Mouse (Mus musculus) C2C12 (cell line): ENCODE data around the gene Srrm1. TPM values are rescaled to one million over a fixed set of nuclear protein-coding genes. Genes with fewer than 3 reads are reported as not detected.

Source experiments
- H3K27me3 ChIP-seq: one replicate; pipeline ENCODE4 v1.6.1; 2011; ENCODE audit not compliant: control insufficient read depth, insufficient read depth, insufficient read length
- H3K36me3 ChIP-seq: one replicate; pipeline ENCODE4 v1.6.1; 2011; ENCODE audit not compliant: control insufficient read depth, insufficient read depth
- H3K4me3 ChIP-seq: one replicate; pipeline ENCODE4 v1.5.1; 2011; ENCODE audit warnings: mild to moderate bottlenecking, control low read depth; ENCODE audit not compliant: poor library complexity, insufficient read depth, severe bottlenecking
- H3K79me2 ChIP-seq: one replicate; pipeline ENCODE4 v1.6.1; 2011; ENCODE audit not compliant: control insufficient read depth, insufficient read depth
- H3K79me3 ChIP-seq: one replicate; pipeline ENCODE4 v1.6.1; 2011; ENCODE audit warnings: low read depth, control low read depth
- H3ac ChIP-seq: one replicate; pipeline ENCODE3; 2011; ENCODE audit warnings: low read depth; ENCODE audit not compliant: control insufficient read depth, insufficient read length
- CEBPB ChIP-seq: IDR thresholded peaks from one replicate; pipeline ENCODE4 v1.6.1; 2011; ENCODE audit warnings: low read depth, mild to moderate bottlenecking, control low read depth, moderate library complexity
- CTCF ChIP-seq: IDR thresholded peaks from one replicate; pipeline ENCODE4 v1.5.1; 2011; ENCODE audit not compliant: control insufficient read depth, insufficient read depth, insufficient read length
- FOSL1 ChIP-seq: IDR thresholded peaks from one replicate; pipeline ENCODE4 v1.8.0; 2011; ENCODE audit warnings: mild to moderate bottlenecking, low read length; ENCODE audit not compliant: poor library complexity, insufficient read depth, severe bottlenecking
- MAX ChIP-seq: IDR thresholded peaks from one replicate; pipeline ENCODE4 v1.6.1; 2011; ENCODE audit warnings: mild to moderate bottlenecking, control low read depth
- MYOD1 ChIP-seq: IDR thresholded peaks from one replicate; pipeline ENCODE4 v1.6.1; 2011; ENCODE audit warnings: low read depth; ENCODE audit not compliant: control insufficient read depth, insufficient read length
- MYOG ChIP-seq: IDR thresholded peaks from one replicate; pipeline ENCODE4 v1.6.1; 2011; ENCODE audit not compliant: control insufficient read depth, insufficient read length; ENCODE audit errors: extremely low read depth
- USF1 ChIP-seq: IDR thresholded peaks from one replicate; pipeline ENCODE4 v1.6.1; 2011; ENCODE audit warnings: low read depth, mild to moderate bottlenecking, control low read depth, moderate library complexity
- polyA plus RNA-seq: library from polyadenylated mRNA; unstranded; fragments of >200 nt; fragmentation: generic; extraction: Trizol; gene quantifications from one replicate; pipeline ENCODE4 v1.2.1, GENCODE M21; 2012; ENCODE audit warnings: missing spikeins

Gene Srrm1
- polyA plus RNA-seq, 1 experiment: 62.6 TPM

- H3K79me3 ChIP-seq: no peaks in the 10 kb centered on the region
- H3K27me3 ChIP-seq: no peaks in the 10 kb centered on the region
- H3K79me2 ChIP-seq: no peaks in the 10 kb centered on the region
- no peak overlapping the region for H3K4me3 ChIP-seq
- peak overlapping the region; percentile 39 for H3ac ChIP-seq
- TF ChIP-seq CEBPB (no peak), USF1 (peak; percentile 69), MAX (peak; percentile 77), MYOD1 (peak; percentile 69), MYOG (no peak)
- H3K36me3 ChIP-seq: no peaks in the 10 kb centered on the region
Observed at GRCm38 (mm10) chr4:135297931-135298546, 55.1 kb downstream of the Srrm1 start.

DNA sequence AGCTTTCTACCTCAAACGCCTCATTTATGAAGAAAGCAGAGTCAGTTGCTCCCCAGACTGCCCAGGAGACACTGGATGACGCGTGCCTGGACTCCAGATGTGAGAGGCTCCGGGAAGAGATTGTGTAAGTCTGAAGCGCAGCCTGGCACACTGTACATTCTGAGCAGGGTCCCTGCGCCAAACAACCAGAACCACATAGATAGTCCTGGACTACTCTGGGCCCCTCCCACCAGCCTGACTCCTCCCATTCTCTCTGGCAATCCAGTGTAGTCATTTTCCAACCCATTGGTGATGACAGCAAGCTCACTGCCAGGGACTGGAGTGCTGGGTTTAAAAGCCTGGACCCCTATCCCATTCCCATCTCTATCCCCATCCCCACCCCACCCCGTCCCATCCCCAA is 56.0 kb downstream of the Srrm1 start:
- no peak for TF ChIP-seq CTCF
- TF ChIP-seq MYOG: no peak
- TF ChIP-seq USF1: no peak
- TF ChIP-seq MAX: no peak
- TF ChIP-seq FOSL1: no peak
- no peak for TF ChIP-seq MYOD1
- Histone ChIP-seq H3K79me3 (no peaks in the 10 kb centered on the region), H3ac (no peak overlapping the region), H3K27me3 (no peaks in the 10 kb centered on the region), H3K36me3 (no peaks in the 10 kb centered on the region), H3K79me2 (no peaks in the 10 kb centered on the region), H3K4me3 (no peak overlapping the region)

DNA sequence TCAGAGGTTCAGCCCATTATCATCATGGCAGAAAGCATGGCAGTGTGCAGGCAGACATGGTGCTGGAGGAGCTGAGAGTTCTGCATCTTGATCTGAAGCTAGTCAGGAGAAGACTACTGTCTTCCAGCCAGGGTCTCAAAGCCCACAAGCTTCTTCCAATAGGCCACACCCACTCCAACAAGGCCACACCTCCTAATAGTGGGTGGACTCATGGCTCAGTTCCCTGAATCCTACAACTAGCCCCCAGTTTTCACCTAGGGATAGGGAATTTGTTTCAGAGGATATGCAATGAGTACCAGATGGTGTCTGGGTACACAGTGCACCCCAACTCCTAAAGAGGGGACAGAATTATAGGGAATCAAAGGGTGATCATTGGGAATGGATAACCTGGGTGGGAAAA is 56.6 kb downstream of the Srrm1 start:
- Histone ChIP-seq H3K79me2 (no peaks in the 10 kb centered on the region), H3K36me3 (no peaks in the 10 kb centered on the region), H3K4me3 (no peak overlapping the region), H3K27me3 (no peaks in the 10 kb centered on the region), H3ac (no peak overlapping the region), H3K79me3 (no peaks in the 10 kb centered on the region)
- TF ChIP-seq CTCF: no peak
- TF ChIP-seq FOSL1: no peak
- TF ChIP-seq USF1: no peak
- no peak for TF ChIP-seq MYOG
- TF ChIP-seq MYOD1: no peak
- no peak for TF ChIP-seq MAX
- TF ChIP-seq CEBPB: no peak

GRCm38 (mm10) chr4:135293813-135294212 is 59.3 kb downstream of the Srrm1 start:
- Histone ChIP-seq H3K79me3 (no peaks in the 10 kb centered on the region), H3K4me3 (no peak overlapping the region), H3ac (no peak overlapping the region), H3K27me3 (no peaks in the 10 kb centered on the region), H3K79me2 (no peaks in the 10 kb centered on the region), H3K36me3 (no peaks in the 10 kb centered on the region)
- TF ChIP-seq MAX: no peak
- no peak for TF ChIP-seq MYOD1
- no peak for TF ChIP-seq FOSL1
- no peak for TF ChIP-seq CEBPB

- Histone ChIP-seq H3K79me3 (no peaks in the 10 kb centered on the region), H3K79me2 (no peaks in the 10 kb centered on the region), H3K36me3 (no peaks in the 10 kb centered on the region), H3K4me3 (no peak overlapping the region), H3K27me3 (no peaks in the 10 kb centered on the region), H3ac (peak overlapping the region; percentile 33)
- TF ChIP-seq MAX (peak; percentile 89), FOSL1 (no peak), USF1 (peak; percentile 89)
Observed at GRCm38 (mm10) chr4:135292477-135293089, 60.5 kb downstream of the Srrm1 start.

DNA sequence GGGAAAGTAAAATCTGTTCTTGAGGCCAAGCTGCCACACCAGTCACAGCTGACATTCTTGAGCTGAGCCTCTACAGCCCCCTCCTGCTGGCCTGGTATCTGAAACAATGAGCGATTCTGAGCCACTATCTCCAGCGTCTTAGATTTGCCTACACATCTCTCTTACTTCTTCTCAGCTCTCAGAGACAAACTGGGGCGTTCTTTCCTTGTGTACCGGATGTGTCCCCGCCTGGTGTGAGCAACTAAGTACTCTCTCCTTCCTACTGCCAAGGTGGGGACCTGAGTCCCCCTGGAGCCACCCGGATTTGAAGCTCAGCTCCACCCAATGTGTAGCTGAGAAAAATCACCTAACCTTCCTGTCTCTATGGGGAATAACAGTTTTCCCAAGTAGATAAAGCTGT is 61.3 kb downstream of the Srrm1 start:
- TF ChIP-seq FOSL1: no peak
- no peak for TF ChIP-seq USF1
- H3K79me2 ChIP-seq: no peaks in the 10 kb centered on the region
- no peaks in the 10 kb centered on the region for H3K79me3 ChIP-seq
- H3K4me3 ChIP-seq: no peak overlapping the region
- H3ac ChIP-seq: no peak overlapping the region
- H3K27me3 ChIP-seq: no peaks in the 10 kb centered on the region
- no peaks in the 10 kb centered on the region for H3K36me3 ChIP-seq
